Comparison of ENCODE assay signal across 8 mouse cellular contexts in genomic region chr14:21499631-21500153, GRCm38 (mm10). TPM values are rescaled to one million over a fixed set of nuclear protein-coding genes. Genes with fewer than 3 reads are reported as not detected.
DNase-seq lines count a peak whose midpoint lies in the region; ATAC-seq and TF ChIP-seq lines count a peak whose summit lies in the region.

No protein-coding gene starts in this region.

- H3K4me3 ChIP-seq in thymus, adult 2 months (ENCODE audit: control insufficient read depth, insufficient read depth, low read length), result peak overlapping the region; percentile 77
- peak overlapping the region; percentile 91 for H3K4me3 ChIP-seq in embryonic facial prominence, embryonic 11.5 days (ENCODE audit: low read depth, low read length)
- peak overlapping the region; percentile 97 for H3K4me3 ChIP-seq in heart, embryonic 15.5 days

- ATAC-seq in embryonic facial prominence, embryonic 11.5 days (replicated peaks; ENCODE audit: insufficient number of reproducible peaks, low FRiP score, low TSS enrichment, low read depth), result peak; percentile 2
- ATAC-seq in heart, embryonic 15.5 days (replicated peaks; ENCODE audit: insufficient number of reproducible peaks, insufficient read depth, low FRiP score, low read depth), result peak; percentile 8
- ATAC-seq in megakaryocyte progenitor cell, adult 5-6 weeks (replicated peaks; ENCODE audit: poor library complexity), result no peak

- H3K9me3 ChIP-seq in embryonic facial prominence, embryonic 11.5 days (replicated peaks; ENCODE audit: control insufficient read depth, low read length), result no peaks in the 10 kb centered on the region
- no peaks in the 10 kb centered on the region for H3K9me3 ChIP-seq in heart, embryonic 15.5 days (replicated peaks)

- H3K36me3 ChIP-seq in thymus, adult 2 months (ENCODE audit: control insufficient read depth, insufficient read depth, low read length), result no peaks in the 10 kb centered on the region
- H3K36me3 ChIP-seq in embryonic facial prominence, embryonic 11.5 days (replicated peaks; ENCODE audit: control insufficient read depth, insufficient read depth, low read depth, low read length), result no peaks in the 10 kb centered on the region
- no peaks in the 10 kb centered on the region for H3K36me3 ChIP-seq in heart, embryonic 15.5 days

- peak; percentile 77 for DNase-seq in thymus, adult 2 months
- no peak for DNase-seq in thymus, adult 18-20 months
- DNase-seq in embryonic facial prominence, embryonic 11.5 days (ENCODE audit: low spot score), result peak; percentile 69
- peak; percentile 59 to 84 for DNase-seq in kidney, postnatal 25 days
- peak; percentile 71 for DNase-seq in lung, postnatal 14 days
- DNase-seq in right cerebral cortex, adult 2 months (ENCODE audit: low spot score in 2 of 2), result peak; percentile 56 to 59

- peaks cover 12% of the 10 kb centered on the region for H3K4me1 ChIP-seq in thymus, adult 2 months (replicated peaks; ENCODE audit: control insufficient read depth, insufficient read depth, low read length)
- no peaks in the 10 kb centered on the region for H3K4me1 ChIP-seq in embryonic facial prominence, embryonic 11.5 days (ENCODE audit: control insufficient read depth, insufficient read depth, low read length)
- peaks cover 39% of the 10 kb centered on the region for H3K4me1 ChIP-seq in heart, embryonic 15.5 days (replicated peaks)

- TF ChIP-seq POLR2A in thymus, adult 2 months (IDR thresholded peaks at IDR 0.05; ENCODE audit: control insufficient read depth, extremely low read depth, insufficient read depth, low read length, poor library complexity), result 0 out of 2 replicates have a peak, but pooled peaks have one; percentile 29

- TF ChIP-seq CTCF in thymus, adult 2 months (IDR thresholded peaks at IDR 0.05; ENCODE audit: borderline replicate concordance, control insufficient read depth, extremely low read depth, insufficient read depth, low read length, poor library complexity), result no peak

- peak overlapping the region; percentile 81 for H3K4me2 ChIP-seq in embryonic facial prominence, embryonic 11.5 days (ENCODE audit: low read depth, low read length)
- peak overlapping the region; percentile 82 for H3K4me2 ChIP-seq in heart, embryonic 15.5 days

- no peaks in the 10 kb centered on the region for H3K27me3 ChIP-seq in thymus, adult 2 months (ENCODE audit: control insufficient read depth, insufficient read depth, low read length)
- no peaks in the 10 kb centered on the region for H3K27me3 ChIP-seq in embryonic facial prominence, embryonic 11.5 days (ENCODE audit: control insufficient read depth, insufficient read depth, low read length)
- H3K27me3 ChIP-seq in heart, embryonic 15.5 days, result no peaks in the 10 kb centered on the region

- under 1% methylated on average over 57 of the region's 57 CpGs for WGBS in thymus, adult 2 months
- 0% methylated on average over 54 of the region's 57 CpGs for WGBS in embryonic facial prominence, embryonic 11.5 days
- under 1% methylated on average over 55 of the region's 57 CpGs for WGBS in heart, embryonic 15.5 days

- H3K9ac ChIP-seq in embryonic facial prominence, embryonic 11.5 days (replicated peaks; ENCODE audit: low read length), result peak overlapping the region; percentile 94
- H3K9ac ChIP-seq in heart, embryonic 15.5 days, result peak overlapping the region; percentile 85

- peak overlapping the region; percentile 49; the same call in 1 of the 2 replicates for H3K27ac ChIP-seq in thymus, adult 2 months (ENCODE audit: control insufficient read depth, insufficient read depth, low read length)
- H3K27ac ChIP-seq in embryonic facial prominence, embryonic 11.5 days (replicated peaks; ENCODE audit: low read depth, low read length), result peak overlapping the region; percentile 98
- H3K27ac ChIP-seq in heart, embryonic 15.5 days, result peak overlapping the region; percentile 99

RNA-seq across cellular contexts. Expression of gene Kat6b, which starts 18.5 kb away (rescaled TPM):
- 16.6 and 19.8 TPM in 2 replicates for polyA plus RNA-seq in thymus, adult 2 months (2012; rRNA removed)
- polyA plus RNA-seq in embryonic facial prominence, embryonic 11.5 days (2014; fragmentation: Nextera tagmentation; extraction: Ambion mirVana), result 17.9 and 18.1 TPM in 2 replicates
- 9.4 and 11.1 TPM in 2 replicates for polyA plus RNA-seq in heart, embryonic 15.5 days (2015; fragmentation: Nextera tagmentation; extraction: Ambion mirVana)
- 13.5 and 16.0 TPM in 2 replicates for total RNA-seq in megakaryocyte progenitor cell, adult 5-6 weeks (2015)
- total RNA-seq in megakaryocyte progenitor cell, adult 5-6 weeks (2017), result 5.1 and 9.2 TPM in 2 replicates

Comparison
In these comparisons a context has a peak if more than half of its experiments do, and no peak if none do; other contexts are left out.
1. DNase-seq: peak in thymus, adult 2 months (single experiment), embryonic facial prominence, embryonic 11.5 days (single experiment), kidney, postnatal 25 days (2 of 2), lung, postnatal 14 days (single experiment) and right cerebral cortex, adult 2 months (2 of 2); none in thymus, adult 18-20 months (0 of 2).
2. H3K27ac ChIP-seq: peak in every context shown above with its lines; median percentile 99 in heart, embryonic 15.5 days; 98 in embryonic facial prominence, embryonic 11.5 days; 49 in thymus, adult 2 months.
3. Peak in every context shown above with its lines, with median percentiles within 50 percentile points of each other: H3K4me3 ChIP-seq.